Mouse (Mus musculus): ENCODE results near the gene Mrpl34. TPM values are rescaled to one million over a fixed set of nuclear protein-coding genes. Genes with fewer than 3 reads are reported as not detected.

Gene Mrpl34
- total and polyA plus RNA-seq, 2 experiments from 2014 or later, result 188 to 284 TPM

- H3K27ac ChIP-seq (ENCODE audit: low read depth), result no peak overlapping the region
- 0 out of 2 replicates have a peak, but pooled peaks cover 3% of the 10 kb centered on the region for H3K4me1 ChIP-seq (ENCODE audit: control insufficient read depth, insufficient read depth)
- DNase-seq (ENCODE audit: low spot score), result no peak
- no peaks in the 10 kb centered on the region for H3K36me3 ChIP-seq (replicated peaks; ENCODE audit: control insufficient read depth, insufficient read depth, low read length)
- H3K9ac ChIP-seq (replicated peaks; ENCODE audit: low read depth, low read length), result no peak overlapping the region
- peaks cover 50% of the 10 kb centered on the region for H3K27me3 ChIP-seq (ENCODE audit: control insufficient read depth, insufficient read depth, low read length)
- TF ChIP-seq CTCF (IDR thresholded peaks at IDR 0.05; ENCODE audit: low read depth) (no peak), EP300 (IDR thresholded peaks at IDR 0.05; ENCODE audit: low read depth) (no peak)
- no peak overlapping the region for H3K4me3 ChIP-seq (ENCODE audit: low read depth, low read length)
- no peak for ATAC-seq (ENCODE audit: insufficient read depth, low read depth)
- H3K9me3 ChIP-seq (replicated peaks; ENCODE audit: control insufficient read depth, low read length), result no peaks in the 10 kb centered on the region
- WGBS, result 87% methylated on average over 4 of the region's 4 CpGs
- no peak overlapping the region for H3K4me2 ChIP-seq (ENCODE audit: low read depth, low read length)
These were observed 40.6 kb downstream of the Mrpl34 start for GRCm38 (mm10) chr8:71505326-71505725.

GRCm38 (mm10) chr8:71505979-71506378, 41.2 kb downstream of the Mrpl34 start:
- 58% methylated on average over 4 of the region's 4 CpGs for WGBS
- no peak overlapping the region for H3K4me3 ChIP-seq (ENCODE audit: low read depth, low read length)

DNA sequence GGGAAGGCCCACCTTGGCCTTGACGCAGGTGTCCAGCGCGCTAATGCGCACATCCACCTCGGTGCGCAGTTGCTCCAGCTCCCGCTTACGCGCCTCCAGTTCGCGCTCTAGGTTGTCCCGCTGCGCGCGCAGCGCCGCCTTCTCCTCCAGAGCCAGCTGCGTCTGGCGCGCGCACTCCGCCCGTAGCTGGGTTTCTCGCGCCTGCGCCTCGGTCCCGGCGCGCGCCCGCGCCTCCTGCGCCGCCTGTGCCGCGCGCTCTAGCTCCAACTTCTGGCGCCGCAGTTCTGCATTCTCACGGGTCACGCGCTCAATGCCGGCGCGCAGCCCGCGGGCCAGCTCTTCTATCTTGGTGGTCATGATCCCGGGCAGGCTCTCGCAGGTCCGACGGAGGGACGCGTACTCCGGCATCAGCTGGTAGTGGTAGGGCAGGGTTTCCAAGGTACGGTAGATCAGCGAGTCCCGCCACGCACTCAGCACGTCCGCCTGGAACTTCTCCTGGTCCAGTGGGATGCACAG, 42.9 kb downstream of the Mrpl34 start:
- H3K27me3 ChIP-seq (ENCODE audit: control insufficient read depth, insufficient read depth, low read length), result peaks cover 62% of the 10 kb centered on the region
- H3K4me2 ChIP-seq (ENCODE audit: low read depth, low read length), result peak overlapping the region; percentile 83
- H3K36me3 ChIP-seq (replicated peaks; ENCODE audit: control insufficient read depth, insufficient read depth, low read length), result no peaks in the 10 kb centered on the region
- under 1% methylated on average over 58 of the region's 61 CpGs for WGBS
- 0 out of 2 replicates have a peak, but pooled peaks cover 3% of the 10 kb centered on the region for H3K4me1 ChIP-seq (ENCODE audit: control insufficient read depth, insufficient read depth)
- H3K27ac ChIP-seq (ENCODE audit: low read depth), result no peak overlapping the region
- ATAC-seq (ENCODE audit: insufficient read depth, low read depth) (peak; percentile 77), DNase-seq (ENCODE audit: low spot score) (peak; percentile 86)
- no peak for TF ChIP-seq EP300 (IDR thresholded peaks at IDR 0.05; ENCODE audit: low read depth)
- TF ChIP-seq CTCF (IDR thresholded peaks at IDR 0.05; ENCODE audit: low read depth), result no peak
- peak overlapping the region; percentile 48 for H3K4me3 ChIP-seq (ENCODE audit: low read depth, low read length)
- H3K9ac ChIP-seq (replicated peaks; ENCODE audit: low read depth, low read length), result no peak overlapping the region
- H3K9me3 ChIP-seq (replicated peaks; ENCODE audit: control insufficient read depth, low read length), result no peaks in the 10 kb centered on the region

More at GRCm38 (mm10) chr8:71505979-71506378, 41.2 kb downstream of the Mrpl34 start:
- Histone ChIP-seq H3K9ac (replicated peaks; ENCODE audit: low read depth, low read length) (no peak overlapping the region), H3K9me3 (replicated peaks; ENCODE audit: control insufficient read depth, low read length) (no peaks in the 10 kb centered on the region), H3K27ac (ENCODE audit: low read depth) (no peak overlapping the region), H3K4me2 (ENCODE audit: low read depth, low read length) (no peak overlapping the region), H3K4me1 (ENCODE audit: control insufficient read depth, insufficient read depth) (0 out of 2 replicates have a peak, but pooled peaks cover 3% of the 10 kb centered on the region), H3K36me3 (replicated peaks; ENCODE audit: control insufficient read depth, insufficient read depth, low read length) (no peaks in the 10 kb centered on the region), H3K27me3 (ENCODE audit: control insufficient read depth, insufficient read depth, low read length) (peaks cover 53% of the 10 kb centered on the region)
- ATAC-seq (ENCODE audit: insufficient read depth, low read depth) (no peak), DNase-seq (ENCODE audit: low spot score) (no peak)
- no peak for TF ChIP-seq CTCF (IDR thresholded peaks at IDR 0.05; ENCODE audit: low read depth)
- no peak for TF ChIP-seq EP300 (IDR thresholded peaks at IDR 0.05; ENCODE audit: low read depth)

DNA sequence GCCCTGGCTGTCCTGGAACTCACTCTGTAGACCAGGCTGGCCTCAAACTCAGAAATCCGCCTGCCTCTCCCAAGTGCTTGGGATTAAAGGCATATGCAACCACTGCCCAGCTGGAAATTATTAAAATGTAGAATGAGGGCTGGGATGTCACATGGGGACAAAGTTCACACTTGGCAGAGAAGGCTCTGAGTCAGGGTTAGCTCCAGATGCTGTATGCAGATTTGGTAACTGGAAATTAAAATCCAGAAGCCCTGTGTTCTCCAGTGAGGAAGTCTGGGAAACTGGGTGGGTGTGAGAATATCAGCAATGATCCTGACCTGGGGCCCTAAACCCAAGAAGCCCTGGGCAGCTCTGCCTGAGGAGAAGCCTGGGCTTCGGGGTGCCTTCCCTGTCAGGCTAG, 44.6 kb downstream of the Mrpl34 start:
- H3K9me3 ChIP-seq (replicated peaks; ENCODE audit: control insufficient read depth, low read length), result no peaks in the 10 kb centered on the region
- ATAC-seq (ENCODE audit: insufficient read depth, low read depth), result no peak
- peaks cover 62% of the 10 kb centered on the region for H3K27me3 ChIP-seq (ENCODE audit: control insufficient read depth, insufficient read depth, low read length)
- H3K27ac ChIP-seq (ENCODE audit: low read depth), result no peak overlapping the region
- 67% methylated on average over 2 of the region's 2 CpGs for WGBS
- no peak for DNase-seq (ENCODE audit: low spot score)
- H3K4me3 ChIP-seq (ENCODE audit: low read depth, low read length), result no peak overlapping the region
- no peak overlapping the region; the same call in 1 of the 2 replicates for H3K4me2 ChIP-seq (ENCODE audit: low read depth, low read length)
- 0 out of 2 replicates have a peak, but pooled peaks cover 3% of the 10 kb centered on the region for H3K4me1 ChIP-seq (ENCODE audit: control insufficient read depth, insufficient read depth)
- TF ChIP-seq EP300 (IDR thresholded peaks at IDR 0.05; ENCODE audit: low read depth), result no peak
- no peak for TF ChIP-seq CTCF (IDR thresholded peaks at IDR 0.05; ENCODE audit: low read depth)
- no peak overlapping the region for H3K9ac ChIP-seq (replicated peaks; ENCODE audit: low read depth, low read length)
- H3K36me3 ChIP-seq (replicated peaks; ENCODE audit: control insufficient read depth, insufficient read depth, low read length), result no peaks in the 10 kb centered on the region

- DNase-seq (ENCODE audit: low spot score), result no peak
- 27% methylated on average over 12 of the region's 14 CpGs for WGBS
- H3K4me1 ChIP-seq (ENCODE audit: control insufficient read depth, insufficient read depth), result 0 out of 2 replicates have a peak, but pooled peaks cover 3% of the 10 kb centered on the region
- peak within 1 kb of the TSS; percentile 15 for H3K4me3 ChIP-seq (ENCODE audit: low read depth, low read length)
- H3K9me3 ChIP-seq (replicated peaks; ENCODE audit: control insufficient read depth, low read length), result no peaks in the 10 kb centered on the region
- H3K27me3 ChIP-seq (ENCODE audit: control insufficient read depth, insufficient read depth, low read length), result peaks cover 46% of the 10 kb centered on the region
- H3K4me2 ChIP-seq (ENCODE audit: low read depth, low read length), result peak within 1 kb of the TSS; percentile 23
- peak; percentile 13; the same call in 1 of the 2 replicates for ATAC-seq (ENCODE audit: insufficient read depth, low read depth)
- no peak within 1 kb of the TSS for H3K27ac ChIP-seq (ENCODE audit: low read depth)
- TF ChIP-seq CTCF (IDR thresholded peaks at IDR 0.05; ENCODE audit: low read depth), result no peak
- no peak for TF ChIP-seq EP300 (IDR thresholded peaks at IDR 0.05; ENCODE audit: low read depth)
- no peak within 1 kb of the TSS for H3K9ac ChIP-seq (replicated peaks; ENCODE audit: low read depth, low read length)
- H3K36me3 ChIP-seq (replicated peaks; ENCODE audit: control insufficient read depth, insufficient read depth, low read length), result no peaks in the 10 kb centered on the region
These were observed 46.9 kb downstream of the Mrpl34 start, which contains the start of gene Plvap for GRCm38 (mm10) chr8:71511644-71512043. TSS of gene Plvap (minus strand) at chr8:71511752.
